Mouse (Mus musculus) gastrocnemius, postnatal 36 days (tissue): ENCODE data around the gene Marcksl1. TPM values are rescaled to one million over a fixed set of nuclear protein-coding genes. Genes with fewer than 3 reads are reported as not detected.
"Not testable (repeated sequence)": the region's sequence is repeated elsewhere in the genome, so short reads cannot be mapped to it uniquely, and the experiment has no call there.

Source experiments
- DNase-seq, 2 experiments: peaks; one replicate each; pipeline ENCODE4 v3.0.0; 2022
- intact Hi-C: fragments of 180-260 bp; cut with DNase I; formaldehyde crosslinking; loops from one replicate; pipeline ENCODE4 v1.15.1; 2025
- total RNA-seq, 2 experiments: library from RNA; stranded (reverse); gene quantifications; 2 replicates each; pipeline ENCODE4 v1.2.3; 2021

The Marcksl1 gene
- total RNA-seq, 2 experiments from 2014 or later, result 1.0 to 1.9 TPM

DNA sequence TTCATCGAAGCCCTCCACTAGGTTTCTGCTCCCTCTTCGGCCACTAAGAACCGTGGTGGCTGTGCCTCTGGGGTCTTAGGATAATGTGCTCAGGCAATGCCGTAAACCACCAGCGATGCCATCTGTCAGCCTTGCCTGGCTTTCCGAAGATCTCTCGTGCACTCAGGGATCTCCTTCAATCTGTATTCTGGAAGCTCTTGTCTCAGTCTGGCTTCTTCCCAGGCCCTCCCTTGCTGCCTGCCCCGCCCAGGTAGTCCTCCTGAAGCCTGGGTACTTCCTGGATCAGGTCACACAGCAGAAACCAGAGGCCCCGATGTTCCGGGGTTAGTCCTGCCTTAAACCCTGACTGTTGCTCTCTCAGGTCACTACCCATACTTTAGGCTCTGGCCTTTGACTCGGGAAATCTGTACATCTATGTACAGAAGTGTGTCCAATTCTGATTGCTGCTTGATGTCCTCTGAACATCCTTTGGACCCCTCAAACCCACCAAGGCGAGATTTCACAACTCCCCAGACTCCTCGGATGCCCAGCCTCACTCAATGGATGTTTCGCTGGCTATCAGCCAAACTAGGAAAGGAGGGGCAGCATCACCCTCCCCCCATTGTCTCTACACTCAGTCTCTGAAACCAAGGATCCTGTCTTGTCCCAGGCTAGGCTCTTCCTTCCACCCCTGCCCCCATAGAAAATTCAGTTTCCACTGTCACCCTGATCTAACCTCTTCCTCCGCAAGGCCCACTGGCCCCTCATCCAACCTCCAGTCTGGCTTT, 4.4 kb upstream of the Marcksl1 start:
- intact Hi-C loops, result no loop called here
- no peak for DNase-seq

- DNase-seq, result no peak
- intact Hi-C loops, result no loop called here
These were observed 3.7 kb upstream of the Marcksl1 start for GRCm38 (mm10) chr4:129509650-129510049.

DNA sequence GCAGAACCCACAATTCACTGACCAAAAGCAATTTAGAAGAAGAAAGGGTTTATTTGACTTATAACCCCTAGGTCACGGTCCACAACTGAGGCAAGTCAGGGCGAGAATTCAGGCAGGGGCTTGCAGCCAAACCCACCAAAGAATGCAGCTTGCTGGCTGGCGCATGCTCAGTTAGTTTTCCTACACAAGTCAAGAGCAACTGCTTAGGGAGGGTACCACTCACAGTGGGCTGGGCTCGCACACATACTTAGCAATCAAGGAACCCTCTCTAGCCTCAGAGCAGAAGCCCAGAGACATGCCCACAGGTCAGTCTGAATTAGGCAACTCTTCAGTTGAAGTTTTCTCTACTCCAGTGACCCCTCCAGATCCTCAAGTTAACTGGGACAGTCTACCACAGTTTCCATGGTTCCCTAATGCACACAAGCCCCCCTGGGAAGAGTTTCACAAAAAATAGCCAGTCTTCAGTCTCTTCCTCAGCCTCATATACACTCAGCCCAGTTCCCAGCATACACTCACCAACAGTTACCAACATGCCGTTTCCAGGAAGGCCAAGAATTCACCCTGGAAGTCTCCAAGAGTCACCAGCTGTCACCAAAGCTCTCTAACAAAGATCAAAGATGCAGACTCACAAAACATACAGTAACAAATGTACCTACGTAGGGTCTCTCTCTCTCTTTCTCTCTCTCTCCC, 2.5 kb upstream of the Marcksl1 start:
- DNase-seq, result no peak
- intact Hi-C loops, result no loop called here

DNA sequence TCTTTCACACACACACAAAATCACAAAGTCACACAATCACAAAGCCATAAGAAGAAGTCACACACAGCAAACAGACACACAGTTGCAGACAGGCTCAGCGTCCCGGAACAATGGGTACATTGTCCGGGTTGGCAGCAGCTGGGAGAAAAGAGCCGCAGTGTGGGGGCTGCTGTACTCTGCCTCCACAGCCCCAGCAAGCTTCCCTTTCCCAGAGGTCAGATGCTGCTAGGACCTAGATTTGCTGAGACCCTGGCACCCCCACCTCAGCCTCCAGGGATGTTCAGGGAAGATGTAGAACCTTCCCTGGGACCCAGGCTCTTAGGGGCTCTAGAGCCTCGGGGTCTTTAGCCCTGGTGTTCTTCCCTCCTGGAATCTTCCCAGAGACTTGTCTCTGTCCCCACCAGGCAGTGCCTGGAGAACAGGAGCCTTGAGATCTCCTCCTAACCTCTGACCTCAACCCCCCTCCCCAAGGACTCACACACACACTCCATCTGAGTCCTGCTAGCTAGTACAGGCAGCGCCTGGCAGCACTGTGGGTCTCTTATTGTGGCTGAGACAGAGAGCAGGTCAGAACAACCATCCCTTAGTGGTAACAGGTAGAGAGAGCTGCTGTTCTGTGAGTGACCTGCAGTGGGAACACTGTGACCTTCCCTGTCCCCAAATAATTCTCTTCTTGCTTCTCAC, 1.8 kb upstream of the Marcksl1 start:
- intact Hi-C loops, result no loop called here
- DNase-seq, result no peak

GRCm38 (mm10) chr4:129513891-129514290, 510 bp downstream of the Marcksl1 start:
- no peak for DNase-seq
- intact Hi-C loops, result no loop called here

- intact Hi-C loops, result no loop called here
- no peak for DNase-seq
These were observed 1.0 kb downstream of the Marcksl1 start for GRCm38 (mm10) chr4:129514300-129514898.

DNA sequence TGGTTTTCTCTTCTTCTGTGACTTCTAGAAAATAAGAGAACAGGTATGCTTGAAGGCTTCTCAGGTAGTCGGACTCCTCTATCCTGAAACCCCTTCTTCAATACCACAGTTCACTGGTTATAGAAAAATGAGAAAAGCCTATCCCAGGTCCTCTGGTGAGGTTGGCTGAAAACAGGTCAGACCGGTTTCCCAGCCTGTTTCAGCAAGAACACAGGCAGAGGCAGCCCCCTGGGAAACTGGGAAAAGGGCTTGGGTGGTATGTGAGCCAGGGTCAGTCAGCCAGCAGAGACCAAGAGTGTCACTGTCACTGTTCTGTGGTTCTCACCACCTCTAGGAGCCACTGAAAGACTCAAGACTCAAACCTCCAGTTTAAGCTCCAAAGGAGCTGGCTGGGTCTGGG, 3.5 kb downstream of the Marcksl1 start:
- no peak for DNase-seq
- intact Hi-C loops, result no loop called here

GRCm38 (mm10) chr4:129518519-129518918, 5.1 kb downstream of the Marcksl1 start:
- DNase-seq, result no peak
- intact Hi-C loops, result no loop called here

- intact Hi-C loops, result no loop called here
These were observed 12.0 kb downstream of the Marcksl1 start for GRCm38 (mm10) chr4:129525338-129525737.

GRCm38 (mm10) chr4:129525889-129526288, 12.5 kb downstream of the Marcksl1 start:
- DNase-seq, result no peak
- intact Hi-C loops, result no loop called here

More at GRCm38 (mm10) chr4:129525338-129525737, 12.0 kb downstream of the Marcksl1 start:
- DNase-seq, result no peak

- intact Hi-C loops, result not testable (repeated sequence)
These were observed 15.5 kb downstream of the Marcksl1 start for GRCm38 (mm10) chr4:129528901-129529300.

DNA sequence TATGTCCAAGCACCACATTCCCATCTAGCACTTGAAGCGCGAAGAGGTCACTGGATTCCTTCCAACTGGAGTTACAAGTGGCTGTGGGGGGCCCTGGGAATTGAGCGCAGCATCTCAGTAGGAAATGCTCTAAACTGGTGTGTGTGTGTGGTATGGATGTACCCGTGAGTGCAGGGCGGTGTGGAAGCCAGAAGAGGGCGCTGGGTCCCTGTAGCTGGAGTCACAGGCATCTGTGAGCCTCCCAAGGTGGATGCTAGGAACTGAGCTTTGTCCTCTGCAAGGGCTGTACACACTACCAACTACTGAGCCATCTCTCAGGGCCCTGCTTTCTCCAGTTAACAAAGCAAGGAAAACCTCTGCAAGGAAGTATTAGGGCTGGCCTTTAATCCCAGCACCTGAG, 26.6 kb downstream of the Marcksl1 start:
- intact Hi-C loops, result loop anchor here (5.0 kb wide), 1 partner anchor 62 kb away; the partner anchor contains the start of genes Eif3i and Tmem234
- DNase-seq, result no peak

More at GRCm38 (mm10) chr4:129528901-129529300, 15.5 kb downstream of the Marcksl1 start:
- DNase-seq, result not testable (repeated sequence)

DNA sequence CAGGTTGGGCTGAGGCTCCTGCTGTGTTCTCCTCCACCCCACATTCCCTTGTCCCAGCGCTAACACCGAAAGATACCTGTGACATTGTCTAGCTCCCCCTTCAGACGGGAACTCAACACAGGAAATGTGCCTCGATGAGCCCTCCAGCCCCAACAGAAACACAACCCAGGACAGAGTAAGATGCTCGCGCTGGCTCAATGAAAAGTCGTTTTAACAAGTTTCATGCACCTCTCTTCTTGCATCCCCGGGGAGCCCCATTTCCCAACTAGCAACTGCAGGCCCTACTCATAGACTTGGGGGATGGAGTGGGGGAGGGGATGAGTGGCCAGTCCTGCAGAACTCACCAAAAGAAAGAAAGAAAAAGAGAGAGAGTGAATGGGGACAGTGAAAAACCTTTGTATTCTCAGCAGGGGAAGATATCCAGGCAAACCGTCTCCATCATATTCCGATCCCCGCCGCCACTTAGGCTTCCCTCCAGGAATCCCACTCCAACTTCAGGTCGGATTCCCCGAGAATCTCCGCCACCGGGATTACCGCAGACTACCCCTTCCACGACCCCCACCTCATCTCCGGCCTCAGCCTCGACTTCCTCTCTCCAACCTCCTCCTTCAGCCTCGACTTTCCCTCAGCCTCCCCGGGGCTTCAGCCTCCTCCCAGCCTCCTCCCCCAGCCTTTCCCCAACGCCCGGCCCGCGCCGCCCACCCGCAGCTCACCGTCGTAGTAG, 28.6 kb downstream of the Marcksl1 start:
- intact Hi-C loops, result loop anchor here (5.0 kb wide), 1 partner anchor 60 kb away; the partner anchor contains the start of genes Eif3i and Tmem234

GRCm38 (mm10) chr4:129542592-129543141, 29.3 kb downstream of the Marcksl1 start, which contains the start of gene Hdac1:
Gene Hdac1, minus strand, starts transcription at chr4:129542713.
- DNase-seq, result peak; percentile 94 to 97
- intact Hi-C loops, result loop anchor here (5.0 kb wide), 1 partner anchor 60 kb away; the partner anchor contains the start of genes Eif3i and Tmem234

More for the DNA sequence above, 28.6 kb downstream of the Marcksl1 start:
- DNase-seq, result no peak

DNA sequence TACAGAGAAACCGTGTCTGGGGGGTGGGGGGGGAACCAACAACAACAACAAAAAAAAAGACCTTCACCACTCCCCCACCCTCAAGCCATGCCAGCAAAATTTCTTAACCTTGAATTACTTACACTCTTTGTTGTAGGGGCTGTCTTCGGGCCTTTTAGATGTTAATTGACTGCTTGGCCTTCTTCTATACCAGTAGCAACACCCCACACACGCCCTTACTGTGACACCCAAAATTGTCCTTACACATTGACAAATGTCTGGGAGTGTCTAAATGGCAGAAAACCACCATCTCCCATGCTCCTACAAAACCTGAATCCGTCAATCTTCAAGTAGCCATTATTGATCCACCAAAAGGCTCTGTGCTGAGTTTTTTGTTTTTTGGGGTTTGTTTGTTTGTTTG, 30.7 kb downstream of the Marcksl1 start:
- intact Hi-C loops, result loop anchor here (5.0 kb wide), 1 partner anchor 58 kb away; the partner anchor contains the start of genes Eif3i and Tmem234
- no peak for DNase-seq

- intact Hi-C loops, result not testable (repeated sequence)
These were observed 34.2 kb downstream of the Marcksl1 start for GRCm38 (mm10) chr4:129547631-129548030.

DNA sequence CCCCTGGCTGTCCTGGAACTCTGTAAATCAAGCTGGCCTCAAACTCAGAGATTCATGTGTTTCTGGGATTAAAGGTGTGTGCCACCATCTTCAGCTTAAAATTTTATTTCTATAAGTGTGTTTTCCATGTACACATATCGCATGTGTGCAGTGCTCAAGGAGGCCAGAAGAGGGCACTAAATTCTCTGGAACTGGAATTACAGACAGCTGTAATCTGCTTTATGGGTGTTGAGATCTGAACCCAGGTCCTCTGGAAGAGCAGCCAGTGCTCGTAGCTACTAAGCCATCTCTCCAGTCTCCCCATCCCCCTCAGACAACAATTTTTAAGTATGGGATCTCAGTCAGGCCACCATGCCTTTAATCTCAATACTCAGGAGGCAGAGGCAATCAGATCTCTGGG, 35.9 kb downstream of the Marcksl1 start:
- no peak for DNase-seq
- intact Hi-C loops, result no loop called here

More at GRCm38 (mm10) chr4:129547631-129548030, 34.2 kb downstream of the Marcksl1 start:
- DNase-seq, result not testable (repeated sequence)

DNA sequence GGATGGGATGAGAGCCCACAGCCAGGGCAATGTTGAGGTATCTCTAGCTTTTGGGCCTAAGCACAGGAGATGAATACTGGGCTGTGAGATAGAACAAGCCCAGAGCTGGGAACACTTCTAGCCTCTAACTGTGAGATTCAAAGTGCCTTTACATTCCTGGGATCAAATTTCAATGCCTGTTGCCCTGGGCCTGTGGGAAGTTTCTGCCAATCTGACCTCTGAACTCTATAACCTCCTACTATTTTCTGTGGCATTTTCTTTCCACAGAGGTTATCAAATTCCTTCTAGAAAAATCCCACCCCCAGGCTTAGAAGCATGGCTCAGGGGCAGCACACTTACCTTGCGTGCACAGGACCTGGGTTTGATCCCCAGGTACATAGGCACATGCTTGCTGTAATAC, 36.9 kb downstream of the Marcksl1 start:
- no peak for DNase-seq
- intact Hi-C loops, result no loop called here

- intact Hi-C loops, DNase-seq: not testable (repeated sequence)
These were observed 41.1 kb downstream of the Marcksl1 start for GRCm38 (mm10) chr4:129554512-129554911.
